Mouse (Mus musculus) megakaryocyte, embryonic 14.5 days (primary cell): Measurements from ENCODE around the gene Cdh19.

Experiments used
- FLI1 ChIP-seq: IDR thresholded peaks from 2 replicates; pipeline ENCODE4 v1.6.1; 2012; ENCODE audit warnings: low read length, inconsistent platforms, mixed read lengths
- GATA1 ChIP-seq: IDR thresholded peaks from 3 replicates; pipeline ENCODE4 v1.6.1; 2012; ENCODE audit warnings: mixed read lengths, low read length, inconsistent platforms, borderline replicate concordance

GRCm38 (mm10) chr1:110904266-110904665 is 73.1 kb downstream of the Cdh19 start:
- no peak for TF ChIP-seq GATA1
- TF ChIP-seq FLI1 = no peak
